Mouse (Mus musculus) gastrocnemius, postnatal 25 days (tissue): ENCODE results near the gene Gm21677. TPM values are rescaled to one million over a fixed set of nuclear protein-coding genes. Genes with fewer than 3 reads are reported as not detected.
"Not testable (repeated sequence)": the region's sequence is repeated elsewhere in the genome, so short reads cannot be mapped to it uniquely, and the experiment has no call there.

Experiments
- DNase-seq: peaks from one replicate; pipeline ENCODE4 v3.0.0; 2022
- long read RNA-seq, 2 experiments: library from polyadenylated mRNA; stranded (forward); transcript quantifications; one replicate each; pipeline ENCODE4 v2.0.0; 2021
- total RNA-seq, 2 experiments: library from RNA; stranded (reverse); gene quantifications; 1 replicate in 1 of 2; 2 replicates in 1 of 2; pipeline ENCODE4 v1.2.3; 2021

The Gm21677 gene
- total RNA-seq = not detected
- long read RNA-seq, experiment 1 = 0 reads
- long read RNA-seq, experiment 2 = 0 reads

DNA sequence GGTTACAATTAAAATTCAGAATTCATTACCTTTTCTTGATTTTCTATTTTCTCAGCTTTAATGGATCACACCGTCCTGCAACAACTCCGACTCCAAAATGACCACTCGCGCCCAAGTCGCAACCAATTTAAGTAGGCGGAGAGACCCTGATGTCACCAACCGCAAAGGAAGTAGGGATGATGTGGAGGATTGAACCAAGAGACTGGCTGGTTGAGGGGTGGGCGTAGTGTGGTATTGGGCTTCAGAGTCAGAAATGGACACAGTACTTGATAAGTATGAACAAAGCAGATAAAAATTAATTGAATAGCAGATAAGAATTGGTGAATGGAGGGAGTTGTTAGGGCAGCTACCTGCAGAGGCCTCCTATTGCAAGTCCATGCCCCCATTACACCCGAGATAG lies at the start of gene Gm21677:
TSS of gene Gm21677 (minus strand) at position 101 of the 400 bp plus-strand sequence.
- not testable (repeated sequence) for DNase-seq

DNA sequence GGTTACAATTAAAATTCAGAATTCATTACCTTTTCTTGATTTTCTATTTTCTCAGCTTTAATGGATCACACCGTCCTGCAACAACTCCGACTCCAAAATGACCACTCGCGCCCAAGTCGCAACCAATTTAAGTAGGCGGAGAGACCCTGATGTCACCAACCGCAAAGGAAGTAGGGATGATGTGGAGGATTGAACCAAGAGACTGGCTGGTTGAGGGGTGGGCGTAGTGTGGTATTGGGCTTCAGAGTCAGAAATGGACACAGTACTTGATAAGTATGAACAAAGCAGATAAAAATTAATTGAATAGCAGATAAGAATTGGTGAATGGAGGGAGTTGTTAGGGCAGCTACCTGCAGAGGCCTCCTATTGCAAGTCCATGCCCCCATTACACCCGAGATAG lies 39.0 kb upstream of the Gm21677 start, which contains the start of gene Gm21693:
TSS of gene Gm21693 (minus strand) at position 101 of the 400 bp plus-strand sequence.
- not testable (repeated sequence) for DNase-seq

DNA sequence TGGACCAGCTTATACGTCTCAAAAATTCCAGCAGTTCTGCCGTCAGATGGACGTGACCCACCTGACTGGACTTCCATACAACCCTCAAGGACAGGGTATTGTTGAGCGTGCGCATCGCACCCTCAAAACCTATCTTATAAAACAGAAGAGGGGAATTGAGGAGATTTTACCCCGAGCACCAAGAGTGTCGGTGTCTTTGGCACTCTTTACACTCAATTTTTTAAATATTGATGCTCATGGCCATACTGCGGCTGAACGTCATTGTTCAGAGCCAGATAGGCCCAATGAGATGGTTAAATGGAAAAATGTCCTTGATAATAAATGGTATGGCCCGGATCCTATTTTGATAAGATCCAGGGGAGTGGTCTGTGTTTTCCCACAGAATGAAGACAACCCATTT lies 34.4 kb upstream of the Gm21677 start:
- not testable (repeated sequence) for DNase-seq

Other genes with a start within 250 kb of the Gm21677 start
- not detected for gene Gm21693, start 38.9 kb upstream of the Gm21677 start, total RNA-seq
- not detected for gene Gm21704, start 103.7 kb upstream of the Gm21677 start, total RNA-seq
- not detected for gene Gm21708, start 103.7 kb upstream of the Gm21677 start, total RNA-seq